Mouse (Mus musculus): ENCODE results near the gene Pnpla7.

GRCm38 (mm10) chr2:25065537-25065936, 89.7 kb downstream of the Pnpla7 start:
- no peak for TF ChIP-seq CTCF (IDR thresholded peaks at IDR 0.05; ENCODE audit: insufficient read depth, low read length)
- TF ChIP-seq POLR2A (IDR thresholded peaks at IDR 0.05; ENCODE audit: borderline replicate concordance, extremely low read depth, low read depth, low read length) = no peak
